Mouse (Mus musculus): ENCODE results near the gene Pmepa1.
A peak's percentile ranks its signal among the peaks of the same experiment; 100 is the strongest.

Pmepa1 gene

DNA sequence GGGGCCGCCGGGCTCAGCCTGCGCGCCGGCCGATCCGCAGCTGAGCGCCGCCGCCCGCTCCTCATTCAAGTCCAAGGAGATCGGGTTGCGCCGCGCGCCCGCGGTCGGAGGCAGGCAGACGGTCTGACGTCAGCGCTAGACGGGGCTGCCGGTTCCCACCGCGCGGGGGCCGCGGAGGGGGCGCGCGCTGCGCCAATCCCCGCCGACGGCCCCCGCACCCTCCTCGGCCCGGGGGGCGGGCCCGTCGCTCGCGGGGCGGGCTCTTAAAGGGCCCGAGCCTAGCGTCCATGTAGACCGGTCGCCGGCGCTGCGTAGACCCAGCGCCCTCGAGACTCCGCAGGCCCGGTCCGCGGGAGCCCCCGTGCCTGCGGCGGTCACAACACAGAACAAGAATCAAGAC, at the start of gene Pmepa1:
Gene Pmepa1, minus strand, starts transcription at position 125 of the 400 bp plus-strand sequence.
- DNase-seq (ENCODE audit: inconsistent age in 2 of 2, low spot score in 1 of 2): peak; percentile 95 to 96

GRCm38 (mm10) chr2:173321754-173322153, 45.4 kb upstream of the Pmepa1 start:
- peak in 1 of 2 experiments; percentile 43 for DNase-seq (ENCODE audit: inconsistent age in 2 of 2, low spot score in 1 of 2)

GRCm38 (mm10) chr2:173321194-173321593, 44.9 kb upstream of the Pmepa1 start:
- peak in 1 of 2 experiments; percentile 57 for DNase-seq (ENCODE audit: inconsistent age in 2 of 2, low spot score in 1 of 2)

DNA sequence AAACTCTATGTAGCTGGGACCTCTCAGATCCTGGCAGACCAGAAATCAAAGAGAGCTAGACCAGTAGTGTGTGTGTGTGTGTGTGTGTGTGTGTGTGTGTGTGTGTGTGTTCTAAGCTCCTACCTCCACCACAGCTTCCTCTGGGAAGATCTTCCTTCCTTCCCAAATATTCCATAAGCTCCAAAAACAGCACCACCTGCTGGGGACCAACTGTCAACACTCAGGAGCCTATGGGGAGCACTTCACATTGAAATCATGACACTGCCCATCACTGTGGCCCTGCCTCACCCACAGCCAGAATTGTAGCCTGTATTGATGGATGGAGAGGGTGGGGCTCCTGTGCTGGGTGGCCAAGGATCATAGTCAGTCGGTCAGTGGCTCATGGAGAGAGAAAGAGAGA, 38.0 kb upstream of the Pmepa1 start:
- no peak for DNase-seq (ENCODE audit: inconsistent age in 2 of 2, low spot score in 1 of 2)

DNA sequence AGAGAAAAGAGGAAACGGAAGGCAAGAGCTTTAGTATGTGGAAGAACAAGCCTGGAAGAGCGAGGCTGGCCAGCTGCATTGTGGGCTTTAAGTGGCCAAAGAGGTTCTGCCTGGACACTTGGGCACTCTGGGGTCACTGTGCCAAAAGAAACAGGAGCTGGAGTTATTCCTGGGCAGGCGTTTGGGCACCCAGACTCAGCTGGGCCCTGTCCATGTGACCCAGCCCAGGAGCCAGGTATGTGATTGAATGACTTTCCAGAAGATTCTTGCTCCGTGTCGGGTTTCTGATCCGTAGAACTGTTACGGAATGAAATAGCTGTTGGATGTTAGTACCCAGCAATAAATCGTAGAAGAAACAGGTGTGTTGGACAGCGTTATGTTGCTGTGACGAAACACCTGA, 32.2 kb upstream of the Pmepa1 start:
- no peak for DNase-seq (ENCODE audit: inconsistent age in 2 of 2, low spot score in 1 of 2)

DNA sequence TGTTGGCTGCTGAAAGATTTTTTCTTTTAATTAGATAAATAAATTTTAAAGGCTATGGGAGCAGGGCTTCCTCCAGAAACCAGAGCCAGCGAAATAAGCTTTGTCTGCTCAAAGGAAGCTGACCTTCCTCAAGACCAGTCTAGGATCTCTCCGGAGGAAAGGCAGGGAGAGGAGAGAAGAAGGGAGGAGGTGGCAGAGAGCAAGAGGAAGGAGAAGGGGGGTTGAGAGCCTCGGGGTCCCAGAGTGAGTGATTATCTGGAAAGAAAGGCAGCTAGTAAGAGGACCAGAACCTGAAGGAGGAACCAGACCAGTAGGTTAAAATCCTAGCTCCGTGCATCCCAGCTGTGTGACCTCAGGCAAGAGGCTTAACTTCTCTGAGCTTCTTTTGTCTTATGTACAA, 31.7 kb upstream of the Pmepa1 start:
- DNase-seq (ENCODE audit: inconsistent age in 2 of 2, low spot score in 1 of 2): no peak

- peak; percentile 22 to 66 for DNase-seq (ENCODE audit: inconsistent age in 2 of 2, low spot score in 1 of 2)
Observed at GRCm38 (mm10) chr2:173307561-173307960, 31.2 kb upstream of the Pmepa1 start.

GRCm38 (mm10) chr2:173306734-173307525, 30.6 kb upstream of the Pmepa1 start:
- peak; percentile 83 to 92 for DNase-seq (ENCODE audit: inconsistent age in 2 of 2, low spot score in 1 of 2)

GRCm38 (mm10) chr2:173305011-173305410, 28.7 kb upstream of the Pmepa1 start:
- DNase-seq (ENCODE audit: inconsistent age in 2 of 2, low spot score in 1 of 2): no peak

DNA sequence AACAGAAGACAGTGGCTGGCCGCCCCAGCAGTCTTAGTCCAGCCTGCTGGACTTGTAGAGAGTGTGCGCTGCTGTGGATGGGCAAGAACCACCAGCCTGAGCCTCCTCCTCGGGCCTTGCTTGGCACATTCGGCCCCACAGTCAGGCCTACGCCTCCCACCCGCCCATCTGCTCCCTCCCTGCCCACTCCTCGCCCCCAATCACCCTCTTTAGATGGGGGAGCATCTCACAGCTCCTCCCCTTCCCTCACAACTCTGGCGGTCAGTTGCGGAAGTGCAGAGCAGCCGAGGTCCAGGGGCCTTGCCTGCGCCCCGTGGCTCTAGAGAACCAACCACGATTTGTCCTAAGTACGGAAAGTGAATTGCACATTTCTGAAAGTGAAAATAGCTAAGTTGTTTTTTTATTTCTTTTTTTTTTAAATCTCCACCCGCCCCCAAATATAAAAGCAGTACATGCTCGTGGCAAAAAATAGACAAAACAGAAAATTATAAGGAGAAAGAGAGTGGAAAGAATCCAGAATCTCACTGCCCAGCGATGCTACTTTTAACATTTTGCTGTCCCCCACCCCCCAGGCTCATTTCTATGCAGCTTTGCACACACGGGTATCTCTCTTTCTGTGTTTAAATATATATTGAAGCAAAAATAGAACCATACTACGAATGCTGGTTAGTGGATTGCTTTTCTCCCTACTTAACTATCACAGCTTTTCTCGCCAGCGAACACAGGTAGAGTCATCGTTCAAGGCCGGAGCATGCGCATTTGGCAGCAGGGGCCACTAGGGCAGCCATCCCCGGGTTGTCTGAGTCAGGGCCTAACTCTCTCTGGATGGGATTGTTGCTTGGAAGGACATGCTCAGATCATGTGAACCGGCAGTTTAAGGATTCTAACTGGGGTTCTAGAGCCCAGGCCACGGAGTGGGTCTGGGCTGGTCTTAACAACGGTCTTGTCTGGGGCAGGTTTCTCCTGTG, 24.6 kb upstream of the Pmepa1 start:
- DNase-seq (ENCODE audit: inconsistent age in 2 of 2, low spot score in 1 of 2): no peak

DNA sequence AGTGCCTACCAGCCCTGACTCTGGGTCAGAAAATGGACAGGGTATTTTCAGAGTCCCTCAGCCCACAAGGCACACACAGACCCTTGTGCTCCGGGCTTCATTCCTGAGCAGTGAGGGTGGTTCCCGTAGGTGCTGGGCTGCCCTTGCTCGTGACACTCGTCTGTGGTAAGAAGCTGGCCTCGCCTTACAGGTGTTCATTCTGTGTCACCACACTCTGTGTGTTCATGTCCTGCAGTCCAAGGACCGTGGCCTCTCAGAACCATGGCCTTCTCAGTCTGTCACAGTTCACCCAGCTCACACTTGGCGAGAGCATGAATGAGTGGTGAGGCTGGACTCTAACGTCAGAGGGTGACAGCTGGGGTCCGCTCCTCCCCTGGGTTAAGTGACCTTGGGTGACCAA, 20.1 kb upstream of the Pmepa1 start:
- no peak for DNase-seq (ENCODE audit: inconsistent age in 2 of 2, low spot score in 1 of 2)

GRCm38 (mm10) chr2:173293042-173293441, 16.7 kb upstream of the Pmepa1 start:
- peak in 1 of 2 experiments; percentile 57 for DNase-seq (ENCODE audit: inconsistent age in 2 of 2, low spot score in 1 of 2)

- no peak for DNase-seq (ENCODE audit: inconsistent age in 2 of 2, low spot score in 1 of 2)
Observed at GRCm38 (mm10) chr2:173292551-173292950, 16.2 kb upstream of the Pmepa1 start.

- DNase-seq (ENCODE audit: inconsistent age in 2 of 2, low spot score in 1 of 2): no peak
Observed at GRCm38 (mm10) chr2:173290981-173291380, 14.6 kb upstream of the Pmepa1 start.

- DNase-seq (ENCODE audit: inconsistent age in 2 of 2, low spot score in 1 of 2): peak in 1 of 2 experiments; percentile 30
Observed at GRCm38 (mm10) chr2:173289928-173290327, 13.6 kb upstream of the Pmepa1 start.

DNA sequence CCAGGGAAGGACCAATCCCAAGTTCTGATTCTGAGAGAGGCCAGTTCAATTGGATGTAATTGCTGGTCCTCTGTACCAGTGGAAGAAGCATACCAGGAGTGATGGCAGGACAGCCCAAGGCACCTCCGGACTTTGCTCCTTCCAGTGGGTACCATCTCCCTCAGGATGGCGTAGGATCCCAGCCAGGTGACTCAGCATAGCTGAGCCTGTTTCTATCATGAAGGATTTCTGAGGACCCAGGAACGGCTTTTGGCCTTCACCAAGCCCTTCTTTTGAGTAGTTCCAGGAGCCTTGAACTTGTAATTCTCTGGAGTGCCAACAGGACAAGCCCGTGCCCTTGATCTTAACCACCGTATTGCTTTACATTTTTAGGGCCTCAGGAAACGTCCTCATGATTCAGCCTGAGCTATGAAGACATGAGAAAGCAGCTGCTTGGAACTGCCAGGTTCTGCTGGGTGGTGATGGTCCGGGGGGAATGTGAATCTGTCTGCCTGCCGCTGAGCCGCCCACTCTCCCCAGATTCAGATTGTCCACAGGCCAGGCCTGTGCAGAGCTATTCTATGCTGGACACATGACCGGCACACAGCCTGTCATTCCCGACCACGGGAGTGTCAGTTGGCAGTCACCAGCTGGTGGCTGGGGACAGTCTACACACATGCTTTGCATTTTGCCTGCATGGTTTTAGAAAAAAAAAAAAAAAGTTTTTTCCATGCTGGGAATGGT, 9.6 kb upstream of the Pmepa1 start:
- DNase-seq (ENCODE audit: inconsistent age in 2 of 2, low spot score in 1 of 2): peak; percentile 65 to 84

DNA sequence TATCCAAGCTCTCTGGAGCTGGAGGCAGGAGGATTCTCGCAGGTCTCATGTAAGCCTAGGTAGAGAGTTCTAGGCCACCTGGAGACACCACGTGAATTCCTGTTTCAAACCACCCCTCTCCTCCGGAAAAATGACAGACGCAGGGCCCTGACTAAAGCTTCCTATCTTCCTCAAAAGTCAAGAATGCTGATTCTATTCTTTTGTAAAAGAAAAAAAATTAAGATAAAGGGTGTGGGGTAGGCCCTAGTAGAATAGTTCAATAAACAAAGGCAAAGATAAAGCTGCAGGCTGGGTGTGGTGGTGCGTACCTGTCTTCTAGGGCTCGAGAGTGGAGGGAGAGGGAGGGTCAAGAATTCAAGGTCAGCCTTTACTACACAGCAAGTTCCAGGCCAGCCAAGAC, 8.4 kb upstream of the Pmepa1 start:
- no peak for DNase-seq (ENCODE audit: inconsistent age in 2 of 2, low spot score in 1 of 2)

- peak in 1 of 2 experiments; percentile 36 for DNase-seq (ENCODE audit: inconsistent age in 2 of 2, low spot score in 1 of 2)
Observed at GRCm38 (mm10) chr2:173282191-173282590, 5.9 kb upstream of the Pmepa1 start.

- DNase-seq (ENCODE audit: inconsistent age in 2 of 2, low spot score in 1 of 2): peak; percentile 41 to 88
Observed at GRCm38 (mm10) chr2:173281021-173281937, 4.9 kb upstream of the Pmepa1 start.

Measured in adrenal gland, adult (tissue).